Mouse (Mus musculus): ENCODE measurements around the gene Fubp1. TPM values are rescaled to one million over a fixed set of nuclear protein-coding genes. Genes with fewer than 3 reads are reported as not detected.

The Fubp1 gene
- total RNA-seq, 2 experiments from 2014 or later, result 188 to 204 TPM

DNA sequence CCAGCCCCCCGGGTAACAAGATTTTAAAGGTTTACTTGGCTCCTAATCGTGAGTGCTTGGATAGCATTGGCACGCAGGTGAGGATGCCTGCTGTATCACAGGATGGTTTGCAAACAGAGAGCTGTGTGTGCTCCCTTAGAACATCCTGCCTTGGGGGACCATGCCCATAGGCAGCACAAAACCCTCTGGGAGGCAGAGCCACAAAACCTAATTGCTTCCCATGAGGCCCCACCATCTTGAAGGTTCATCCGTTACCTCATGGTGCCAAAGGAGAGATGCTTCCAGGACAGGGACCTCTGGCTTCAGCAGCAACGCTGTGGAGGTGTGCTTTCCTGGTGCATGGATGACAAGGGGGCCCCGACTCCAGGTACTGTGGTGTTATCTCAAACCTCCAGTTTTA lies 61.7 kb downstream of the Fubp1 start:
- ATAC-seq (replicated peaks; ENCODE audit: poor library complexity), result no peak

- no peak for ATAC-seq (replicated peaks; ENCODE audit: poor library complexity)
Observed at GRCm38 (mm10) chr3:152272974-152273685, 62.9 kb downstream of the Fubp1 start.

GRCm38 (mm10) chr3:152275008-152275407 lies 64.8 kb downstream of the Fubp1 start:
- ATAC-seq (replicated peaks; ENCODE audit: poor library complexity), result no peak

DNA sequence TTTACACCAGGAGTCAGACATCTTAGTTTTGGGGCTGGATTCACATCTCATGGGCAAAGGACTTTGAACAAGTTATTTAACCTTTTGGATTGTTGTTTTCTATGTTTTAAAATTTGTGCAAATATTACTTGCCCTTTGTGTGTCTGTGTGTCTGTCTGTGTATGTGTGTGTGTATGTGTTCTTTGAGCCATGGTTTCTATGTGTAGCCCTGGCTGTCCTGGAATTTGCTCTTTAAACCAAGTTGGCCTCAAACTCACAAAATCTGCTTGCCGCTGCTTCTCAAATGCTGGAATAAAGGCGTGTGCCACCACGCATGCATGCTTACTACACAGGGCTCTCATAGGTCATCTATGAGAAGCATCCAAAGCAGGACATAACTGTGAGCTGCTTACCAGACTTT lies 66.7 kb downstream of the Fubp1 start:
- no peak for ATAC-seq (replicated peaks; ENCODE audit: poor library complexity)

- ATAC-seq (replicated peaks; ENCODE audit: poor library complexity), result no peak
Observed at GRCm38 (mm10) chr3:152277912-152278311, 67.7 kb downstream of the Fubp1 start.

GRCm38 (mm10) chr3:152278431-152278830 lies 68.2 kb downstream of the Fubp1 start:
- no peak for ATAC-seq (replicated peaks; ENCODE audit: poor library complexity)

DNA sequence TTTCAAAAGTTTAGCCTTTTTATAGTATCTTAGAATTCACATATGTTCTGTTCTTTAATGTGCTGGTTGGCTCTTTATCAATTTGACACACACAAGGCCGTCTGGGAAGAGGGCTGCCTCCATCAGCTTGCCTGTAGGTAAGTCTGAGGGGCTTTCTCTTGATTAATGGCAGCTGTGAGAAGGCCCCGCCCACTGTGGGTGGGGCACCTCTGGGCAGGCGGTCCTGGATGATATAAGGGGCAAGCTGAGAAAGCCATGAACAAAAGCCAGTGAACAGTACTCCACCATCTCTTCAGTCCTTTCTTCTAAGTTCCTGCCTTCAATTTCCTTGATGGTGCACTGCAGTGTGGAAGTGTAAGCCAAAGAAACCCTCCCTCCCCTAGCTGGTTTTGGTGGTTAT lies 71.9 kb downstream of the Fubp1 start:
- ATAC-seq (replicated peaks; ENCODE audit: poor library complexity), result no peak

- ATAC-seq (replicated peaks; ENCODE audit: poor library complexity), result no peak
Observed at GRCm38 (mm10) chr3:152284306-152284705, 74.1 kb downstream of the Fubp1 start.

DNA sequence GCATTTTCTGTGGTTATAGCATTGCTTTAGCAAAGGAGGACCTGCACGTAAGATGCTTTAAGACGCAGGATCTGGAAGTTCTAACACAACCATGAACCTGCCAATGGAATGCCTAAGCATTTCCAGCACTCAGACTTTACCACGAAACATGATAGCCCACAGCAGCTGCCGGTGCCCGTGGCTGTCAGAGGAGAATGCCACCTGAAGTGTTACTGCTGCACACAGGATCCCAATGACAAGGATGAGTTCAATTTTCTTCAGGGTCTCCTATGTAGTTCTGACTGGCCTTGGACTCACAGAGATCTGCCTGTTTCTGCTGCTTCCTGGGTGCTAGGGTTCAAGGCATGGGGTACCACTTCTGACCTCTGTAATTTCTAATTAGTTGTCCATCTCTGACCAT lies 74.5 kb downstream of the Fubp1 start:
- no peak for ATAC-seq (replicated peaks; ENCODE audit: poor library complexity)

Other genes starting within 250 kb of the Fubp1 start
- 0.22 TPM in 1 of 2 replicates, not detected in the other for gene Gipc2, start 44.2 kb upstream of the Fubp1 start, total RNA-seq (2015)
- gene Gipc2, start 44.2 kb upstream of the Fubp1 start, total RNA-seq (2017), result not detected in 2 replicates
- gene Dnajb4, start 120 bp upstream of the Fubp1 start, total RNA-seq (2015), result 37.8 and 37.9 TPM in 2 replicates
- gene Dnajb4, start 120 bp upstream of the Fubp1 start, total RNA-seq (2017), result 39.3 and 43.5 TPM in 2 replicates
- gene Nexn, start 55.9 kb downstream of the Fubp1 start, total RNA-seq (2015), result not detected in 2 replicates
- not detected in 2 replicates for gene Nexn, start 55.9 kb downstream of the Fubp1 start, total RNA-seq (2017)
- 20.4 and 22.3 TPM in 2 replicates for gene Miga1, start 130.0 kb downstream of the Fubp1 start, total RNA-seq (2015)
- 25.9 and 36.1 TPM in 2 replicates for gene Miga1, start 130.0 kb downstream of the Fubp1 start, total RNA-seq (2017)
- 23.5 and 35.7 TPM in 2 replicates for gene Usp33, start 136.1 kb downstream of the Fubp1 start, total RNA-seq (2015)
- gene Usp33, start 136.1 kb downstream of the Fubp1 start, total RNA-seq (2017), result 48.4 and 83.5 TPM in 2 replicates
- gene Zzz3, start 185.1 kb downstream of the Fubp1 start, total RNA-seq (2015), result 49.2 and 50.3 TPM in 2 replicates
- gene Zzz3, start 185.1 kb downstream of the Fubp1 start, total RNA-seq (2017), result 54.6 and 80.5 TPM in 2 replicates